Mouse (Mus musculus): ENCODE measurements around the gene Comt.

DNA sequence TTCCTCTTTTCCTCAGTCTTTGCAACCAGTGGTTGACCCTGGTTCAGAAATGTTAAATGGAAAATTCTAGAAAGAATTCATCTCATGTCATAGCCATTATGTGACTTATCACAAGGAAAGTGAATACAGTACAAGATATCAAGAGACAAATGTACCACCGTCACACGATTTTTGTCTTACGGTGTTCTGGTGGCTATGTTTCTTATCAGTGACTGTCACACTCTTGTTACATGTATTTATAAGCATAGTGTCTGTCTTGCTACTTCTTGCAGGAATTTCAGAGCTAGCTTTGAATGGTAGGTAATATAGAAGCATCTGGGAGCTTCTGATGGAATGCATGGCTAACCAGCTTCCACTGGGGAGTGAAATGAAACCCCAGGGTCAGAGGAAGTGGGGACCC is 56.5 kb downstream of the Comt start:
- no peak for TF ChIP-seq CHD2 (IDR thresholded peaks at IDR 0.05; ENCODE audit: low read depth, low read length)
- TF ChIP-seq MAFK (IDR thresholded peaks at IDR 0.05; ENCODE audit: insufficient read depth, low read depth, low read length): no peak
